Mouse (Mus musculus): ENCODE measurements at regions not wholly inside any gene's neighbourhood (a gene's known extent, or its start where the extent isn't known, plus 50 kb on each side); places are given as distances from the start of the nearest gene placed in this dataset.

DNA sequence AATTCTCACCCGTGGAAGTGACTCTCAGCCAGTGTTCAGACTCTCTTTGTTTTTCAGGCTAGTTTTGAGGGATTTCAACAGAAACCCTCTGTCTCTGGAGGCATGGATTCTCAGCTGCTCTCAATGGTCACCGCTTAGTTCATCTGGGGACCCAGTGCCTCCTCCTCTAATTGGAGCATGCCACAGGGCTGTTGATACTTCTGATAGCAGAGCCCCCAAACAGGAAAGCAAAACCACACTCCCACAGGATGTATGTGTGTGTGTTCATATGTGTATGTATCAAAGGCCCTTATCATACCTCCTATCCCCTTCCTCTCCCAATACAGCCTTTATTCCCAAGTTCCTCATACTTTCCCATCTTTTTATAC, 200.3 kb upstream of the Gm9833 start:
- Histone ChIP-seq H3K36me3 (ENCODE audit: control insufficient read depth, insufficient read depth, low read length, poor library complexity, severe bottlenecking) (no peaks in the 10 kb centered on the region), H3K4me1 (ENCODE audit: control insufficient read depth in 2 of 2, insufficient read depth in 2 of 2, low read length in 2 of 2, poor library complexity in 1 of 2) (no peaks in the 10 kb centered on the region), H3K9ac (ENCODE audit: insufficient read depth, low read depth, low read length, poor library complexity, severe bottlenecking) (no peak overlapping the region), H3K27ac (ENCODE audit: insufficient read depth, low read depth, low read length, poor library complexity, severe bottlenecking) (no peak overlapping the region), H3K9me3 (ENCODE audit: control insufficient read depth, insufficient read depth, low read depth, low read length) (no peaks in the 10 kb centered on the region), H3K4me3 (ENCODE audit: insufficient read depth in 1 of 2, low read depth in 1 of 2, low read length in 2 of 2, poor library complexity in 1 of 2, severe bottlenecking in 1 of 2) (no peak overlapping the region)
- in situ Hi-C loops (cut with MboI; ENCODE audit: low sequenced_read_pairs in 2 of 2, unreplicated experiment in 2 of 2): no loop called here
- TF ChIP-seq MAFK (IDR thresholded peaks at IDR 0.05; ENCODE audit: insufficient read depth, low read depth, low read length): no peak
- no peak for TF ChIP-seq CHD2 (IDR thresholded peaks at IDR 0.05; ENCODE audit: low read depth, low read length)
- no peak for TF ChIP-seq ZNF384 (IDR thresholded peaks at IDR 0.05; ENCODE audit: low read depth, low read length)
- TF ChIP-seq HCFC1 (IDR thresholded peaks at IDR 0.05; ENCODE audit: borderline replicate concordance, insufficient read depth, low read length): no peak
- no peak for DNase-seq (ENCODE audit: low read depth, low spot score)

DNA sequence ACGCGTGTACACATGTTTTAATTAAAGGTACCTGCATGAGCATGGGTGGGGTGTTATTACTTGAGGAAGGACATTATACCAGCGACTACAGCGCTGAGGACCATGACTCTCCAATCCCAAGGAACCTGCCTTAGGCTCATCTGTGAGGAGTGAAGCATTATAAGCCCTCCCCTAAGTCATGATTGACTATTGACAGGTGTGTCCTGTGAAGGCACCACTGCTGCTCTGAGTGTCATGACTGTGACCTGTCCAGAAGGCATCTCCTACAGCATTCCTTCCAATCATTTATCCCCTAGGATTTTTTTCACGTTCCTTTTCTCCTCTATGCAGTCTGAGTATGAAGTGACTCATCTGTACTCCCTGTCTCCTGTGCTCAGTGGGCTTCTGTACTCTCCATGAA, 199.9 kb upstream of the Gm9833 start:
- Histone ChIP-seq H3K27ac (ENCODE audit: insufficient read depth, low read depth, low read length, poor library complexity, severe bottlenecking) (no peak overlapping the region), H3K4me1 (ENCODE audit: control insufficient read depth in 2 of 2, insufficient read depth in 2 of 2, low read length in 2 of 2, poor library complexity in 1 of 2) (no peaks in the 10 kb centered on the region), H3K4me3 (ENCODE audit: insufficient read depth in 1 of 2, low read depth in 1 of 2, low read length in 2 of 2, poor library complexity in 1 of 2, severe bottlenecking in 1 of 2) (no peak overlapping the region), H3K9ac (ENCODE audit: insufficient read depth, low read depth, low read length, poor library complexity, severe bottlenecking) (no peak overlapping the region), H3K36me3 (ENCODE audit: control insufficient read depth, insufficient read depth, low read length, poor library complexity, severe bottlenecking) (no peaks in the 10 kb centered on the region), H3K9me3 (ENCODE audit: control insufficient read depth, insufficient read depth, low read depth, low read length) (no peaks in the 10 kb centered on the region)
- in situ Hi-C loops (cut with MboI; ENCODE audit: low sequenced_read_pairs in 2 of 2, unreplicated experiment in 2 of 2): no loop called here
- no peak for DNase-seq (ENCODE audit: low read depth, low spot score)
- no peak for TF ChIP-seq HCFC1 (IDR thresholded peaks at IDR 0.05; ENCODE audit: borderline replicate concordance, insufficient read depth, low read length)
- no peak for TF ChIP-seq ZC3H11A (IDR thresholded peaks at IDR 0.05; ENCODE audit: borderline replicate concordance, low read depth, low read length)
- TF ChIP-seq MAFK (IDR thresholded peaks at IDR 0.05; ENCODE audit: insufficient read depth, low read depth, low read length): no peak
- TF ChIP-seq CHD2 (IDR thresholded peaks at IDR 0.05; ENCODE audit: low read depth, low read length): no peak
- TF ChIP-seq ZNF384 (IDR thresholded peaks at IDR 0.05; ENCODE audit: low read depth, low read length): no peak

DNA sequence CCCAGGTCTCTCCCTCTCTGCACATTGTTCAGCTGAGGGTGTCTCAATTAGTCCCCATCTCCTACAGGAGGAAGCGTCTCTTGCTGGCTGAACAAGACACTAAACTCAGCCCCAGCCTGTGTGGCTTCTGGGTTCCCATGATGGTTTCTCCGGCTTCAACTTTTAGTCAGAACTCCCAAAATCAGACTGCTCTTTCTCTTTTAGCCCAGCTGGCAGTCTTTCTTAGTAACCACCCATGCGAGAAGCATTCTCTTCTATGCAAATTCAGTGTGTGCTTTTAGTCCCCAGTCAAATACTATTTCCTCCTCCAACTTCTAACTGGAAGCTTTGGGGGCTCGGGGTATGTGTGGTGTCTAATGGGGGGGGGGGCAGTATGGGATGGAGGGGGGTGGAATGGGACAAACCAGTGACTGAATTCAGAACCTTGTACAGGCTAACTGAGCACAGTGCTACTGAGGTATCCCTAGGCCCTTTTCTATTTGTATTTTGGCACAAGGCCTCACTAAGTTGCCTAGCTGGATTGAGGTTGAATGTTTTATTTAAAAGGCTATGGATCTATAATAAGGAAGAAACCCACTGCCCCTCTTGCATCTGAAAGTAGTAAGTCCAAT, 194.9 kb upstream of the Gm9833 start:
- Histone ChIP-seq H3K4me3 (ENCODE audit: insufficient read depth in 1 of 2, low read depth in 1 of 2, low read length in 2 of 2, poor library complexity in 1 of 2, severe bottlenecking in 1 of 2) (no peak overlapping the region), H3K36me3 (ENCODE audit: control insufficient read depth, insufficient read depth, low read length, poor library complexity, severe bottlenecking) (no peaks in the 10 kb centered on the region), H3K4me1 (ENCODE audit: control insufficient read depth in 2 of 2, insufficient read depth in 2 of 2, low read length in 2 of 2, poor library complexity in 1 of 2) (no peaks in the 10 kb centered on the region), H3K9ac (ENCODE audit: insufficient read depth, low read depth, low read length, poor library complexity, severe bottlenecking) (no peak overlapping the region), H3K27ac (ENCODE audit: insufficient read depth, low read depth, low read length, poor library complexity, severe bottlenecking) (no peak overlapping the region), H3K9me3 (ENCODE audit: control insufficient read depth, insufficient read depth, low read depth, low read length) (no peaks in the 10 kb centered on the region)
- in situ Hi-C loops (cut with MboI; ENCODE audit: low sequenced_read_pairs in 2 of 2, unreplicated experiment in 2 of 2): no loop called here
- TF ChIP-seq ZNF384 (IDR thresholded peaks at IDR 0.05; ENCODE audit: low read depth, low read length): no peak
- no peak for TF ChIP-seq MAFK (IDR thresholded peaks at IDR 0.05; ENCODE audit: insufficient read depth, low read depth, low read length)
- TF ChIP-seq ZC3H11A (IDR thresholded peaks at IDR 0.05; ENCODE audit: borderline replicate concordance, low read depth, low read length): no peak
- no peak for TF ChIP-seq HCFC1 (IDR thresholded peaks at IDR 0.05; ENCODE audit: borderline replicate concordance, insufficient read depth, low read length)
- TF ChIP-seq CHD2 (IDR thresholded peaks at IDR 0.05; ENCODE audit: low read depth, low read length): no peak
- no peak for DNase-seq (ENCODE audit: low read depth, low spot score)

DNA sequence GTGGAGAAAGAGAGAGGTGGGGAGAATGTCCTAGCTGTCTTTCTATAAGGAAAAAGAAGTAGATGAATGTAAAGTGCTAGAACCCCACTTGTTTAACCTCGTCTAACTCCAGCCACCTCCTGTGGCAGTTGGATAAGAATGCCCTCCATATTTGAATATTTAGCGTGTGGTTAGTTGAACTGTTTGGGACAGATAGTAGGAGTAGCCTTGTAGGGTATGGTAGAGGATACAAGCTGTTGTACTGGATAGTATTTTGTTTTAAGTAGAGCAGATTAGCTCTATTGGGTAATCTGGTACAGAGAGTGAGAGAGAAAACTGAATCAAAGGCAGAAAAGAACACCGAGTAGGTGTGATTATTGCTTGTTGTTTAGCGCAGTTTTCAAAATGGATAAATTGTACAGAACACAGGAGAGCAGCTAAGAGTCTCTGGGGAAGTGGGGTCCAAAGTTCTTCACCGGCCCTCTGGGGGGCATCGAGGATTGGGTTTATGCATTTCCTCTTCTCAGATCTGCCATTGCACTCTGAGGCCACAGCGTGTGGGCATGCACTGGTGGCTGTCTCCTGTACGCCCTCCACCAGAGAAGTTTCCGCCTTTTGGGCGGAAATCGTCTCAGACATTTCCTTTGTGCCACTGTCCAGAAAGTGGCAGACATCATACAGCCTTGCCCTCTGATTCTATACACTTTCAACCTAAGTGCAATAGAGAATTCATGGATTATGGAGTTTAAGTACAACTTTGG, 192.3 kb upstream of the Gm9833 start:
- no peak overlapping the region for H3K27ac ChIP-seq (ENCODE audit: insufficient read depth, low read depth, low read length, poor library complexity, severe bottlenecking)
- H3K4me1 ChIP-seq (ENCODE audit: control insufficient read depth in 2 of 2, insufficient read depth in 2 of 2, low read length in 2 of 2, poor library complexity in 1 of 2): no peaks in the 10 kb centered on the region
- no peaks in the 10 kb centered on the region for H3K9me3 ChIP-seq (ENCODE audit: control insufficient read depth, insufficient read depth, low read depth, low read length)
- H3K4me3 ChIP-seq (ENCODE audit: insufficient read depth in 1 of 2, low read depth in 1 of 2, low read length in 2 of 2, poor library complexity in 1 of 2, severe bottlenecking in 1 of 2): no peak overlapping the region
- no peaks in the 10 kb centered on the region for H3K36me3 ChIP-seq (ENCODE audit: control insufficient read depth, insufficient read depth, low read length, poor library complexity, severe bottlenecking)
- TF ChIP-seq ZC3H11A (IDR thresholded peaks at IDR 0.05; ENCODE audit: borderline replicate concordance, low read depth, low read length): no peak
- TF ChIP-seq HCFC1 (IDR thresholded peaks at IDR 0.05; ENCODE audit: borderline replicate concordance, insufficient read depth, low read length): no peak
- TF ChIP-seq CHD2 (IDR thresholded peaks at IDR 0.05; ENCODE audit: low read depth, low read length): no peak
- no peak for TF ChIP-seq ZNF384 (IDR thresholded peaks at IDR 0.05; ENCODE audit: low read depth, low read length)
- no peak for TF ChIP-seq MAFK (IDR thresholded peaks at IDR 0.05; ENCODE audit: insufficient read depth, low read depth, low read length)
- DNase-seq (ENCODE audit: low read depth, low spot score): no peak
- in situ Hi-C loops (cut with MboI; ENCODE audit: low sequenced_read_pairs in 2 of 2, unreplicated experiment in 2 of 2): no loop called here
- no peak overlapping the region for H3K9ac ChIP-seq (ENCODE audit: insufficient read depth, low read depth, low read length, poor library complexity, severe bottlenecking)
